Mouse (Mus musculus) urinary bladder, postnatal 4 days (tissue): ENCODE results near the gene Gm29776.

Source experiments
- DNase-seq, 2 experiments: peaks; one replicate each; pipeline ENCODE4 v3.0.0; 2021 to 2022; ENCODE audit warnings: low spot score in 2 of 2

The Gm29776 gene

GRCm38 (mm10) chr14:54709054-54709453, 10.4 kb upstream of the Gm29776 start:
- no peak for DNase-seq

GRCm38 (mm10) chr14:54706589-54707320, 8.1 kb upstream of the Gm29776 start:
- no peak for DNase-seq

DNA sequence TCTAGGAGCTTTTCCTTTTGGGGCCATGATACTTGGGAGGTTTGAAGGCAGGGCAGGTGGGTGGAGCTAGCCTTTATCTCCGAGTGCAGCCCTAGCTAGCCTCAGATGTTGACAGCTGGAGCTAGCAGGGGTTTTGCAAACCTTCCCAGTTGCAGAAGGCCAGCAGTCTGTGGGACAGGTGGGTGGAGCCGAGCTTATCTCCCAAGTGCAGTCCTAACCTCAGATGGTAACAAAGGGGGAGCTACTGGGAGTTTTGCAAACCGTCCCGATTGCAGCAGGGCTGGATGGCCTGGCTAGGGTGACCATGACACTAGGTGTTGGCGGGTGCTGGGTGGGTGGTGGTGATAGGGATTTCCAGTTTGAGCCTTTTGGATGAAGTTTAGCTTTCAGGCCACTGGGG, 7.2 kb upstream of the Gm29776 start:
- no peak for DNase-seq

GRCm38 (mm10) chr14:54703207-54703606, 4.6 kb upstream of the Gm29776 start:
- no peak for DNase-seq

DNA sequence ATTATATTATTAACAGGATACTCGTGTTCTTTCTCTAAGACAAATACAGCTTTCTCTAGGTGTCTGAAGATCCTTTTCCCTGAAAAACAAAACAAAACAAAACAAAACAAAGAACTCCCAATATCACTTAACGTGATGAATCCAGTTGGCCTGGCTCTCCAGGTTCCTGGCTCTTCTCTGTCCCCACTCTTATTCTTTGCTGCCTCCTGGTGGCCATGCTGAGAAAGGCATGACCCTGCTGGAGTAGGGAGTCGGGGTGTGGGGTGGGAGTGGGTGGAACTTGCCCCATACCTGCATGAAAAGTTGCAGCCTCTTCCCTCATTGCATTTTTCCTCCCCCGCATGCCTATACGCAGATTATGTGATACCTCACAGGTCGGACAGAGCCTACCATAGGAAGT, 2.7 kb upstream of the Gm29776 start:
- DNase-seq: peak; percentile 63 to 88

GRCm38 (mm10) chr14:54699586-54699985, 953 bp upstream of the Gm29776 start:
- no peak for DNase-seq

DNA sequence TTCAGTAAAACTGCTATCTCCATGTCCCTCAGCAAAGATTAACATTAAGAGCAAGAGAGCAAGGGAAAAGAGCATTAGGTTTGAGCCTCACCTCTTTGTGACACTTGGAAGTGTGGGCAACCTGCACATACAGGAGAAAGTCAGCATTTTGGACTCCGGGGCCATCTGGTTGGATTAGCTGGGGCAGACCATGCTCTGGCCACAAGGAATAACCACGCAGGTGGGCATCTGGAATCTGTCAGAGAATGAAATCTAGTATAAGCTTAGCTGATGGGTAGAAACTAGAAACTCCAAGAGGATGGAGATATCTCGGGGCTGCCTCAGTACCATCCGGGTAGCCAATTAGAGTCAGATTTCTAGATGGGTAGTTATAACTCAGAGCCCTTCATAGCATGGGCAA, 1.9 kb downstream of the Gm29776 start:
- DNase-seq: no peak

DNA sequence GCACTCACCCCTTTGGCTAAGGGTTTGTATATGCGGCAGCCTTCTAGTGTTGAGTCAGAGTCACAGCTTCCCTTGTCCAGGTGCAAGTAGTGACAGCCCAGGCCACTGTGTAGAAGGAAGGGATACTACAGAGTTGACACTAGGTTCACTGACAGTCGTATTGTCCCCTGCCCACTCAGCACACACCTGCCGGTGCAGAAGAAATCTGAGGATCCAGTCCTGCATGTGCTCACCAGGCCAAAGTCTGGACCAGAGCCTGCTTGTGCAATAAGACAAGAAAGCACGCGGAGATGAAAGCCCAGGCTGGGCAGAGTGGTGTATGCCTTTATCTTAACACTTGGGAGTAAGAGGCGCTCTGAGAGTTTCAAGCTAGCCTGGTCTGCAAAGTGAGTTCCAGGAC, 3.6 kb downstream of the Gm29776 start:
- DNase-seq: no peak

DNA sequence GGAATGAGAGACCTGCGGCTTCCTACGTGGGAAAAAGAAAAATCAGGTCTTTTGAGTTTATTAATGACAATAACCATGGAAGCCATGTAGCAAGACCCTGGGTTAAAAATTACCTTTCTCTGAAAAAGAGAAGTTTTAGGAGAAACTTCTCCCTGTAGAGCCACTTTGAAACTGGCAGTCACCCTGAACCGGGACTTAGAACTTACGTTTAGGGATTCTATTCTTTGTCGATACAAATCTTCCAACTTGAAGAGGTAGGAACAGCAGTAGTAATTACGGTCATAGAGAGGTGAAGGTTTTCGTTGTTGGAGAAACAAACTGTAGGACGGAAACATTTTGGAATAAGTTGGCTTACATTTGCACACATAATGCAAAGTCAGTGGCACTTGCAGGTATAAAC, 11.4 kb downstream of the Gm29776 start:
- DNase-seq: no peak

GRCm38 (mm10) chr14:54686522-54687143, 12.0 kb downstream of the Gm29776 start, which contains the start of gene Acin1:
Acin1 (minus strand) TSS chr14:54686931.
- peak; percentile 100 for DNase-seq

DNA sequence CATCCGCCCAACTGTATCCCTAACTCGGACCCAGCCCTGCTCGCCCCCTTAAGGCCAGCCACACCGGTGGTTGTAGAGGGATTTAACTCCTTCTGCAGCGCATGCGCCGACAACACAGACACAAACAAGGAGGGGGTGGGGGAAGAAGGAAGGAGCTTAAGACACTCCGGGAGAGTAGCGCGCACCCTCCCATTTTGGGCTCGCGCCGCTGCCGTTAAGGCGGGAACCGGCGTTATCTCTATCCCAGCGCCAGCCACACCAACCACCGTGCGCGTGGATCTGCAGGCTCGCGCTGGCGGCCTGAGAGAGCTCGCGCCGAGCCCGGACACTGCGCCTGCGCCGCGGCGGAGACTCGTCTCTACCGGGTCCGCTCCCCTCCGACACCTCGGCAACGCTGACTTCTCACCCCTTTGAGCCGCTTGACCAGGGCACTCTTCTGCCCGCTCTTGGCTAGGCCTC, 12.5 kb downstream of the Gm29776 start, which contains the start of gene 1700123O20Rik:
Gene 1700123O20Rik, plus strand, starts transcription at position 154 of the 459 bp plus-strand sequence.
- peak in 1 of 2 experiments; percentile 72 for DNase-seq

GRCm38 (mm10) chr14:54685471-54685870, 13.2 kb downstream of the Gm29776 start:
- DNase-seq: no peak

GRCm38 (mm10) chr14:54682396-54682795, 16.2 kb downstream of the Gm29776 start:
- no peak for DNase-seq

GRCm38 (mm10) chr14:54678657-54679304, 19.9 kb downstream of the Gm29776 start:
- no peak for DNase-seq

GRCm38 (mm10) chr14:54676290-54676689, 22.3 kb downstream of the Gm29776 start:
- DNase-seq: no peak

DNA sequence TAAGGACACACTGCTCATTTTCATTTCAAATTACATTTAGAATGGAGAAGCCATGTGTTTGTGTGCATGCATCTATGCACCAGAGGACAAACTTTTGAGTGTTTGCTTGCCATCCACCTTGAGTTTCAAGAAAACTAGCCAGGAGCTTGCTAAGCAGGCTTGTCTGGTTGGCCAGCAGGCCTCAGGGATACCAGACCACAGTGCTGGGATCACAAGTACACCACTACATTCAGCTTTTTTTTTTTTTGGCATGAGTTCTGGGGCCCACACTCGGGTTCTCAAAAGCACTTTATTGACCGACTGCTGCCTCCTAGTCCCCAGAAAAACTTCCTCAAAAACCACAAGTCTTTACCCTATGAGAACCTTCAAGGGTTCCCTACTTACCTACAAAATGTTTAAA, 24.3 kb downstream of the Gm29776 start:
- no peak for DNase-seq

GRCm38 (mm10) chr14:54669381-54669780, 29.3 kb downstream of the Gm29776 start:
- DNase-seq: no peak

- no peak for DNase-seq
Observed at GRCm38 (mm10) chr14:54664477-54665222, 34.0 kb downstream of the Gm29776 start.

- DNase-seq: no peak
Observed at GRCm38 (mm10) chr14:54660009-54660408, 38.6 kb downstream of the Gm29776 start.

GRCm38 (mm10) chr14:54653496-54653895, 45.1 kb downstream of the Gm29776 start:
- peak; percentile 77 to 84 for DNase-seq

GRCm38 (mm10) chr14:54652787-54653186, 45.8 kb downstream of the Gm29776 start:
- DNase-seq: no peak

- DNase-seq: no peak
Observed at GRCm38 (mm10) chr14:54651556-54651955, 47.1 kb downstream of the Gm29776 start.
